8 mouse cellular contexts compared by ENCODE assay signal in the genomic region with DNA sequence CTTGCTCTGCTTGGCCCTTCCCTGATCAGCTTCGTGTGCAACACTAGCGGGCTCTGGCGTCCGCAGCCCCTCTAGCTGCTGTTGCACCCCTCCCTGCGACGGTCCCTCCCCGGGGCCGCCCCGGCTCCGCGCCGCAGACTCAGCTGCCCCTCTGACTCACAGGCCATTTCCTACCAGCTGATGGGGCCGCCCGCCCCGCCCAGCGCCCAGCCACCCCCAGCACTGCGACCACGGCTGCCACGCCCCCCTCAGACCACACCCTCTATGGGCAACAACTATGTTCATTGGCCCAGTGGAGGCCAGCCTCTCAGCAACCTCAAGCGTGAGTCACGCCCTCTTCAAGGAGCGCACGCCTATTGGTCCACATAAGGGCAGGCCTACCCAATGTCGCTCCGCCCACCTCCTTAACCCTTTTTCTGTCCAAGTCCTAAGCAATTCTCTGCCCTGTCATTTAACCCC. TPM values are rescaled to one million over a fixed set of nuclear protein-coding genes. Genes with fewer than 3 reads are reported as not detected.
DNase-seq lines count a peak whose midpoint lies in the region; ATAC-seq lines count a peak whose summit lies in the region.

No protein-coding gene starts in this region.

- intact Hi-C loops in left cerebral cortex, postnatal 10 days (cut with DNase I): no loop called here

- peak; percentile 98 for DNase-seq in adipocyte (ENCODE audit: low spot score)
- peak; percentile 99 for DNase-seq in embryo, embryonic 10 days (ENCODE audit: low spot score)
- peak; percentile 95 for DNase-seq in gastrocnemius, postnatal 10 days
- DNase-seq in left cerebral cortex, postnatal 10 days (ENCODE audit: extremely low spot score in 1 of 2, low spot score in 2 of 2): peak; percentile 97 to 99
- DNase-seq in right cerebral cortex, postnatal 25 days: peak; percentile 93
- peak; percentile 95 to 97 for DNase-seq in urinary bladder, postnatal 4 days (ENCODE audit: low spot score in 2 of 2)

- peak; percentile 93 for ATAC-seq in inflammation-experienced regulatory T-cells, adult 6 months
- ATAC-seq in megakaryocyte-erythroid progenitor cell, adult 5-6 weeks (replicated peaks; ENCODE audit: low FRiP score, low TSS enrichment, poor library complexity, severe bottlenecking): peak; percentile 90

RNA-seq across cellular contexts. Expression of a gene that starts 5.9 kb away (rescaled TPM):
- 10 to 100 TPM; 19.3 to 23.7 TPM for total RNA-seq in gastrocnemius, postnatal 10 days (2021)
- 1 to 10 TPM; 2.4 to 2.9 (median 2.6) TPM for polyA plus RNA-seq in inflammation-experienced regulatory T-cells, adult 6 months (2017; shearing (Covaris generic))
- 10 to 100 TPM; 38.1 to 39.5 TPM for total RNA-seq in left cerebral cortex, postnatal 10 days (2021)
- total RNA-seq in megakaryocyte-erythroid progenitor cell, adult 5-6 weeks (2014; fragmentation: Nextera tagmentation): 1.8 and 2.5 TPM in 2 replicates
- total RNA-seq in megakaryocyte-erythroid progenitor cell, adult 5-6 weeks (2017): 1.0 TPM in 2 replicates

RNA-seq across cellular contexts. Expression of a gene that starts 8.6 kb away (rescaled TPM):
- 10 to 100 TPM; 81.8 to 84.3 TPM for total RNA-seq in gastrocnemius, postnatal 10 days (2021)
- 100 to 1,000 TPM; 138 to 146 (median 139) TPM for polyA plus RNA-seq in inflammation-experienced regulatory T-cells, adult 6 months (2017; shearing (Covaris generic))
- 100 to 1,000 TPM; 102 to 114 TPM for total RNA-seq in left cerebral cortex, postnatal 10 days (2021)
- 207 and 223 TPM in 2 replicates for total RNA-seq in megakaryocyte-erythroid progenitor cell, adult 5-6 weeks (2014; fragmentation: Nextera tagmentation)
- 190 and 198 TPM in 2 replicates for total RNA-seq in megakaryocyte-erythroid progenitor cell, adult 5-6 weeks (2017)

RNA-seq across cellular contexts. Expression of a gene that starts 14.5 kb away (rescaled TPM):
- 1 to 10 TPM; 7.6 to 9.6 TPM for total RNA-seq in gastrocnemius, postnatal 10 days (2021)
- polyA plus RNA-seq in inflammation-experienced regulatory T-cells, adult 6 months (2017; shearing (Covaris generic)): 10 to 100 TPM; 10.5 to 22.3 (median 12.0) TPM
- total RNA-seq in left cerebral cortex, postnatal 10 days (2021): 10 to 100 TPM; 24.3 to 32.6 TPM
- 14.7 and 20.3 TPM in 2 replicates for total RNA-seq in megakaryocyte-erythroid progenitor cell, adult 5-6 weeks (2014; fragmentation: Nextera tagmentation)
- 8.3 and 11.0 TPM in 2 replicates for total RNA-seq in megakaryocyte-erythroid progenitor cell, adult 5-6 weeks (2017)

RNA-seq across cellular contexts. Expression of a gene that starts 18.6 kb away (rescaled TPM):
- total RNA-seq in gastrocnemius, postnatal 10 days (2021): 1 to 10 TPM; 5.0 to 7.1 TPM
- polyA plus RNA-seq in inflammation-experienced regulatory T-cells, adult 6 months (2017; shearing (Covaris generic)): under 1 TPM in 2 of 3 experiments, not detected in 1; 0.23 to 0.38 TPM
- 10 to 100 TPM; 61.0 to 65.4 TPM for total RNA-seq in left cerebral cortex, postnatal 10 days (2021)
- 2.5 and 2.9 TPM in 2 replicates for total RNA-seq in megakaryocyte-erythroid progenitor cell, adult 5-6 weeks (2014; fragmentation: Nextera tagmentation)
- 0.52 and 3.2 TPM in 2 replicates for total RNA-seq in megakaryocyte-erythroid progenitor cell, adult 5-6 weeks (2017)

RNA-seq across cellular contexts. Expression of a gene that starts 29.8 kb away (rescaled TPM):
- 1 to 10 TPM; 2.9 to 5.0 TPM for total RNA-seq in gastrocnemius, postnatal 10 days (2021)
- 10 to 100 TPM; 22.9 to 41.7 (median 31.8) TPM for polyA plus RNA-seq in inflammation-experienced regulatory T-cells, adult 6 months (2017; shearing (Covaris generic))
- 10 to 100 TPM in 1 of 2 experiments, 1 to 10 TPM in 1; 8.4 to 10.8 TPM for total RNA-seq in left cerebral cortex, postnatal 10 days (2021)
- 24.2 and 35.5 TPM in 2 replicates for total RNA-seq in megakaryocyte-erythroid progenitor cell, adult 5-6 weeks (2014; fragmentation: Nextera tagmentation)
- total RNA-seq in megakaryocyte-erythroid progenitor cell, adult 5-6 weeks (2017): 8.3 and 8.5 TPM in 2 replicates

Comparison
In these comparisons a context has a peak if more than half of its experiments do, and no peak if none do; other contexts are left out.
1. Peak in every context shown above with its lines: DNase-seq and ATAC-seq.
2. RNA of a gene that starts 5.9 kb away (total RNA-seq): 38.1 to 39.5 TPM in left cerebral cortex, postnatal 10 days and 19.3 to 23.7 TPM in gastrocnemius, postnatal 10 days; 1.0 to 2.5 TPM in megakaryocyte-erythroid progenitor cell, adult 5-6 weeks; every median in the first group is over 4 times any median in the second.